ENCODE assay signal across 11 mouse cellular contexts in the genomic region with DNA sequence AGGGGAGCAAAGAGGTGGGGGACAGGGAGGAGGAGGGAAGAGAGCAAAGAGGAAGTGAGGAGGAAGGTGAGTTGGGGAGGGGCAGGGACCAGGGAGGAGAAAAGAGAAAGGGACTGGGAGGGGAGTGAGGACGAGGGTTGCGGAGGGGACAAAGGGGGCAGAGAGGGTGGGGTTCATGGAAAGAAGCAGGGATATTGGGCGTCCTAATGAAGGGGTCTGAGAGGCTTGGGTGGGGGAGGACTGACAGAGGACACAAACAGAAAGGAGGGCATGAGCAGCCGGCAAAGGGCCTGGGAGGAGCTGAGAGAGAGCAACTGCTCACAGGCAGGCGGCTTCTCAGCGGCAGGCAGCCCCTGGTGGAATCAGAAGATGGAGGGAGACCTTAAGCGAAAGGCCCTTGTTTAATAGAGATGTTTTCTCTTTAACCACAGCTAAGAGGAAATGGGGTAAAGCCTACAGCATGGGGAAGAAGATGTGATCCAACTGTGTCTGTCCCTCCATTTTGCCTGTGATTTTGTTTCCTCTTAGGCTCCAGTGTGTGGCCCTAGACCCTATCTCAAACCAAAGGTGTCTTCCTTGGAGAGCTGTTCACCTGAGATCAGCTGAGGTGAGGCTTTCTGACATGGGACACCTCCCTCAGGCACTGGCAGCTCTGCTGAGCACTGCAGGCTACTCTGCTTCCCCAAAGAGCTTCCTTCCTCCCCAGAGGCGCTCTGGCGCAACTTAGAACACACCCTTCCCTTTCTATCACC.
DNase-seq lines count a peak whose midpoint lies in the region; ATAC-seq and TF ChIP-seq lines count a peak whose summit lies in the region.
"Had no signal": no experiment of that assay in that cellular context is flagged by ENCODE, and none has a peak within 500 bp of the region (broad histone marks: within the 10 kb centered on the region; RNA-seq: fewer than 3 reads in every experiment).

No protein-coding gene starts in this region.

- peaks cover 3% of the 10 kb centered on the region; the same call in 1 of the 2 replicates for H3K27me3 ChIP-seq in heart, embryonic 12.5 days (replicated peaks)
- no peaks in the 10 kb centered on the region for H3K27me3 ChIP-seq in ES-Bruce4 (ENCODE audit: control insufficient read depth, insufficient read depth, low read length, poor library complexity, severe bottlenecking)
- H3K27me3 ChIP-seq: heart, embryonic 15.5 days had no signal

- DNase-seq in heart, adult 8-10 months (ENCODE audit: low spot score), result no peak
- DNase-seq in kidney, postnatal 36 days, result peak; percentile 19 to 39
- DNase-seq in spleen, postnatal 14 days (ENCODE audit: low spot score in 2 of 2), result peak; percentile 30 to 38
- DNase-seq in urinary bladder, postnatal 14 days (ENCODE audit: low spot score), result no peak
- no peak for DNase-seq in ovary, adult 18-20 months (ENCODE audit: low spot score)
- DNase-seq in adrenal gland, postnatal 10 days, result no peak
- DNase-seq: adrenal gland, postnatal 25 days had no signal

- no peaks in the 10 kb centered on the region for H3K36me3 ChIP-seq in heart, embryonic 12.5 days
- H3K36me3 ChIP-seq in ES-Bruce4 (ENCODE audit: control insufficient read depth, insufficient read depth, low read length, poor library complexity, severe bottlenecking), result no peaks in the 10 kb centered on the region
- H3K36me3 ChIP-seq: heart, embryonic 15.5 days had no signal

- no peak overlapping the region for H3K4me2 ChIP-seq in heart, embryonic 12.5 days
- H3K4me2 ChIP-seq: heart, embryonic 15.5 days had no signal

- 0 out of 2 replicates have a peak, but pooled peaks cover 5% of the 10 kb centered on the region for H3K4me1 ChIP-seq in heart, embryonic 12.5 days (replicated peaks)
- H3K4me1 ChIP-seq in ES-Bruce4 (ENCODE audit: control insufficient read depth, insufficient read depth, low read length), result peaks cover 9% of the 10 kb centered on the region

- ATAC-seq in heart, embryonic 12.5 days (ENCODE audit: insufficient number of reproducible peaks, low FRiP score), result peak; percentile 15; the same call in 1 of the 2 replicates
- ATAC-seq: forebrain, embryonic 14.5 days had no signal

- no peaks in the 10 kb centered on the region for H3K9me3 ChIP-seq in heart, embryonic 12.5 days (replicated peaks)
- no peaks in the 10 kb centered on the region for H3K9me3 ChIP-seq in ES-Bruce4 (replicated peaks; ENCODE audit: control insufficient read depth, insufficient read depth, low read length, poor library complexity, severe bottlenecking)
- H3K9me3 ChIP-seq: heart, embryonic 15.5 days had no signal

- no peak overlapping the region for H3K9ac ChIP-seq in heart, embryonic 12.5 days
- H3K9ac ChIP-seq in ES-Bruce4 (ENCODE audit: low read depth, poor library complexity, severe bottlenecking), result no peak overlapping the region
- H3K9ac ChIP-seq: heart, embryonic 15.5 days had no signal

- TF ChIP-seq POLR2A in ES-Bruce4 (IDR thresholded peaks at IDR 0.05; ENCODE audit: insufficient read depth, low read length), result no peak

- peak; percentile 66 for TF ChIP-seq EP300 in ES-Bruce4 (IDR thresholded peaks at IDR 0.05; ENCODE audit: insufficient read depth, low read depth, low read length)

- no peak overlapping the region for H3K4me3 ChIP-seq in heart, embryonic 12.5 days
- no peak overlapping the region for H3K4me3 ChIP-seq in ES-Bruce4 (ENCODE audit: low read depth, low read length)
- H3K4me3 ChIP-seq: heart, embryonic 15.5 days had no signal

- 55% methylated on average over 9 of the region's 9 CpGs for WGBS in heart, embryonic 12.5 days

- TF ChIP-seq CTCF in ES-Bruce4 (IDR thresholded peaks at IDR 0.05; ENCODE audit: low read depth, low read length), result no peak

- no peak overlapping the region for H3K27ac ChIP-seq in heart, embryonic 12.5 days (ENCODE audit: poor library complexity, severe bottlenecking)
- peak overlapping the region; percentile 44; the same call in 1 of the 2 replicates for H3K27ac ChIP-seq in ES-Bruce4 (ENCODE audit: insufficient read depth, low read length)
- H3K27ac ChIP-seq: heart, embryonic 15.5 days had no signal

Comparison
In these comparisons a context has a peak if more than half of its experiments do, and no peak if none do; other contexts are left out.
1. DNase-seq: peak in kidney, postnatal 36 days (2 of 2) and spleen, postnatal 14 days (2 of 2); none in heart, adult 8-10 months (single experiment), urinary bladder, postnatal 14 days (single experiment), ovary, adult 18-20 months (single experiment) and adrenal gland, postnatal 10 days (single experiment).